Mouse (Mus musculus): ENCODE data around the gene Mrpl53.

The Mrpl53 gene

DNA sequence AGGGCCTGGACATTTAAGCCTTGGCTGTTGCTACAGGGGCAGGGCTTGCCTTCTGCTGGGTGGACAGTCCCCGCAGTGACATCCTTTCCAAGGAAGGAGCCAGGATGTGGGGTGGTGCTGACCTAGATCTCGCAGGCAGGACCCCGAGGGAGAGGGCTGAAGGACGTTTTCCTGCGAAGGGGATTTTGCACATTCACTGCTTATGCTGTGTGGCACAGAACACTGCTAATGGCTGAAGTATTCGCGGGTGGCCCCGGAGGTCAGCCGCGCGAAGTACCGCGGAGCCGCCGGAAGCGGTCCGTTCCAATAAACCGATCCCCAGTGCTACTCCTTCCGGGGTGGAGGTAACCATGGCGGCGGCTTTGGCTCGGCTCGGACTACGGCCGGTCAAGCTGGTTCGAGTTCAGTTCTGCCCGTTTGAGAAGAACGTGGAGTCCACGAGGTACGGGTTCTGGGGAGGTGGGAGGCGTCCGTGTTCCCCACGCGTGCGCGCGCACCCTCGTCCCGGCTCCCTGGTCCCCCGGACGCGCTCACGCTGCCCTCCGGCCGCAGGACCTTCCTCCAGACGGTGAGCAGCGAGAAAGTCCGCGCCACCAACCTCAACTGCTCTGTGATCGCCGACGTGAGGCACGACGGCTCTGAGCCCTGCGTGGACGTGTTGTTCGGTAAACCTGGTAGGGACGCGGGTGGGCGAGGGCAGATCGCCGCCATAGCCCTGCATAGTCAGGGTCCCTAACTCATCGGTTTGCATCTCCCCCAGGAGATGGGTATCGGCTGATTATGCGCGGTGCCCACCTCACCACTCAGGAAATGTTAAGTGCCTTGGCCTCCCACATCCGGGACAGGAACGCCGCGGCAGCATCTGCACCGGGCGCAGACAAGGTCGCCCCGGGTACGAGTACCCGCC, at the start of gene Mrpl53:
Gene Mrpl53, plus strand, starts transcription at position 279 of the 907 bp plus-strand sequence.
- in situ Hi-C loops (cut with MboI, MseI), result no loop called here

GRCm38 (mm10) chr6:83065995-83066394, 42.8 kb upstream of the Mrpl53 start:
- in situ Hi-C loops (cut with MboI, MseI), result no loop called here

DNA sequence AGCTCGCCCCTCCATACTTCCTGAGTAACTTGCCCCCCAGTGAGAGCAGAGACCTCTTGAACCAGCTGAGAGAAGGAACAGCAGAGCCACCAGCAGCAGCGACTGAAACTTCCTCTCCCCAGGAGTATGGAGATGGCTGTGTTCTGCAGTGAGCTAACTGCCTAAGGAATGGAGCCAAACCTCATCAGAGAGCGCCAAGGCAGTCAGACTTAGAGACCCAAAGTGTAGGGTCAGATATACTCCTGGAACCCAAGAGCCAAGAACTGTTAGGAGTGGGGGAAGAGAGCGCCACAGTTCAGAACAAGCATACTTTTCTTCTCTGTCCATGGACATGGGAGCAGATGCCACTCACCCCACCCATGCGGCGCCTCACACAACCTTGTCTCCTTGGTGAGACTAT, 42.4 kb upstream of the Mrpl53 start:
- in situ Hi-C loops (cut with MboI, MseI), result no loop called here

GRCm38 (mm10) chr6:83068221-83068620, 40.6 kb upstream of the Mrpl53 start:
- in situ Hi-C loops (cut with MboI, MseI), result no loop called here

- in situ Hi-C loops (cut with MboI, MseI), result no loop called here
These were observed 39.9 kb upstream of the Mrpl53 start for GRCm38 (mm10) chr6:83068706-83069487.

DNA sequence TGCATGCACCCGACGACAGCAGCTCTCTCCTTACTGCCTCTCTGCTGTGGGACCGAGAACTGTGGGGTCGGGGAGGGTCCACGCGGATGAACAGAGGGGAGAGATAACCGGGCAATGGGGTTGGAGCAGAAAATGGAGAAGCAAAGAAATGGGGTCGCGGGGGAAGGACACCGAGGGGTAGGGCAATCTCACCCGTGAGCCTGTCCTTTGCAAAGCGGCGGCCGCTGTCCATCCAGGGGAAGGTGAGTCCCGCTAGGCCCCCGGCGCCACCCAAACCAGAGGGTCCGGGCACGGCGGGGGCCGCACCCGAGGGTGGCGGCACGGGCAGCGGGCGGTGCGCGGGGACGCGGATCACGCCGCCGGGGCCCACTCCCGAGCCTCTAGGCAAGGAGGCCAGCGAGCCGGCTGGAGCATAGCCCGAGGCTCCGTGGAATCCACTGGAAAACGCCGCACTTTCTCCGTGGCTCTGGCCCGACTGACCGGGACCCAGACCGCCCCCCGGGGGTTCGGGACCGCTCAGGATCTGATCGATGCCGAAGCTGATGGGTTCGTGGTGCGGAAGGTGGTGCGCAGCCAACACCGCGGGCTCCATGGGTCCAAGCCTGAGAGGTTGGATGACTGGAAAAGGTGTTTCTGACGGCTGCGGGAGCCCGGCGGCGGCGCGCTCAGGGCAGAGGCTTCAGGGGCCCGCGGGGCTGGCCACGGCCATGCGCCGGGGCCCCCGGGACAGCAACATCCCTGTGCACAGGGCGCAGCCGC, 39.2 kb upstream of the Mrpl53 start:
- in situ Hi-C loops (cut with MboI, MseI), result loop anchor here in 1 of 2 experiments (5.0 kb wide), 1 partner anchor 48 kb away; the partner anchor contains the start of gene Mogs

GRCm38 (mm10) chr6:83070247-83070310, 38.8 kb upstream of the Mrpl53 start, which contains the start of gene Tlx2:
Gene Tlx2, minus strand, starts transcription at chr6:83070293.
- in situ Hi-C loops (cut with MboI, MseI), result loop anchor here in 1 of 2 experiments (5.0 kb wide), 1 partner anchor 47 kb away; the partner anchor contains the start of gene Mogs

GRCm38 (mm10) chr6:83070311-83071219, 38.3 kb upstream of the Mrpl53 start:
- in situ Hi-C loops (cut with MboI, MseI), result loop anchor here in 1 of 2 experiments (5.0 kb wide), 1 partner anchor 47 kb away; the partner anchor contains the start of gene Mogs

DNA sequence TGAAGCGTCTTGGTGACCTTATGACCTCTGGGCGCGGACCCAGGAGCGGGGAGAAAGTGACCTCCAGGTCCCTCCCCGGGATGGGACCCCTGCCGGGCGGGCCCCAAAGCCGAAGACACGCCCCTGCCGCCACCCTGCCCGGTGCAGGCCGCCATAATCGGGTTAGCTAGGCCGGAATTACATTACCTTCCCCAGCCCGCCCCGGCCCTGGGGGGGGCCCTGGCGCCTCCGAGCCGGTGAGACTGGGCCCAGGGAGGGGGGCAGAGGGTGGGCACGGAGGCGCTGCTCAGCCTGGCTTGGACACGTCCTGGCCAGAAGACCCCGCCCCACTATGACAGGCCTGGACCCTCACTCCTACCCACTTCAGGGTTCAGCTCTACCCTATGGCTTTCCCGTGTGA, 37.6 kb upstream of the Mrpl53 start:
- in situ Hi-C loops (cut with MboI, MseI), result loop anchor here in 1 of 2 experiments (5.0 kb wide), 1 partner anchor 46 kb away; the partner anchor contains the start of gene Mogs

DNA sequence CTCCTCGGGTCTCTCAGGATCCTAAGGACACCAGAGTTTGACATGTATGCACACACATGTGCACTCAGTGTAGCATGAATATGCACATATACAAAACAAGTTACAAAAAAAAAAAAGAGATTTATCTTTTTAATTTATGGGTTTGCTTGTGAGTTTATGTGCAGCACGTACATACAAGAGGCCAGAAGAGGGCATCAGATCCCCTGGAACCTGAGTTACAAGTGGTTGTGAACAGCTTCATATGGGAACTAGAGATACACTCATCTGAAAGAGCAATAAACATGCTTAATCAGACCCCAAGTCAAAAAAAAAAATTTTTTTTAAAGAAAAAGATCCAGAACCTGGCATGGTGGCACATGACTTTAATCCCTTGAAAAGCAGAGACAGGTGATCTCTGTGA, 33.9 kb upstream of the Mrpl53 start:
- in situ Hi-C loops (cut with MboI, MseI), result loop anchor here in 1 of 2 experiments (5.0 kb wide), 1 partner anchor 42 kb away; the partner anchor contains the start of gene Mogs

DNA sequence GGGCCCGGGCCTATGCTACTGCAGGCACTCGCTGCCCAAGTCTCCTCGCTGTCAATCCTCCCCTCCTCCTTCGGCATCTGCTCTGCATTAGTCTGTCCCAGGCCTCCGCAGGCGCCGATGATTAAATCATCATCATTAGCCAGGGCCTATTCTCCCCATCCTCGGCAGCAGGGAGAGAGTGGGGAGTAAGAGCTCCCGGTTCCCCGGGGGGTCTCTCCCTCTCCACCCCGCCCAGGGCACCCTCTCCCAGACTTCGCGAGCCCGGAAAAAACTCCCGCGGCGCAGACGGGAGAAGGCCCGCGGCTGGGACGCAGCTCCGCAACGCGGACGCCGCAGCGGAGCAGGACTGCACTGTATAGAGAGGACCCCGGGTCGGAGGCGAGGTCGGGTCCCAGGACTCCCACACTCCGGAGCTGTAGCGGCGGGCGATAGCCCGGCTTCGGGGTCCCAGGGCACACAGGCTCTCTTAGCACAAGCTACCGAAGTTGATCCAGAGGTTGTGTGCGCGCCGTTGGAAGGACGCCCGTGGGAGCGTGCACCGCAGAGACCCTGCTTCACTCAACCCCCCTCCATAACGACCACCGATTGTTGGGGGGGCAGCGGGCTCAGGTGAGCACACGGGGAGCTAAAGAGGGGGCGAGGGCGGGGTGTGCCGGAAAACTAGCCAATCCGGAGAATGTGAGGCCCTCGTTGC, 31.1 kb upstream of the Mrpl53 start, which contains the start of gene Pcgf1:
Gene Pcgf1, plus strand, starts transcription at position 240 of the 694 bp plus-strand sequence.
- in situ Hi-C loops (cut with MboI, MseI), result no loop called here

DNA sequence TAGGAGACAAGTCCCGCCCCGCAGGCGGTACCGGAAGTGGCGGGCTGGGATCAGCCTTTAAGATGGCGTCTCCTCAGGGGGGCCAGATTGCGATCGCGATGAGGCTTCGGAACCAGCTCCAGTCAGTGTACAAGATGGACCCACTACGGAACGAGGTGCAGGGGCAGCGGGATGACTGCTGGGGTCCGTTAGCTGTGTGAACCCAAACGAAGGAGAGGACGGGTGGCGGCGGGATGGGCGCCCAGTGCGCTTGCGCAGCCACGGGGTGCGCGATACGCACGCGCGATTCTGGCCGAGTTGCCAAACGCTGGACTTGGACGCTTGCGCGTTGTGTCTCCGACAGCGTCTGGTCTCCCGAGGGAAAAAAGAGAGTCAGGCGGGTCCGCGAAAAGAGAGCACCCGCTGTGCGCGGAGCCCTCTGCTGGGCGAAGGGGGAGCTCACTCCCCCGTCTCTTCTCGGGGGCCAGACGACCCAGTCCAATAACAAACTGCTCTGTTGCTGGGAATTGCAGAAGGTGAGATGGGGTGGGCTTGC, 30.4 kb upstream of the Mrpl53 start:
- in situ Hi-C loops (cut with MboI, MseI), result no loop called here

DNA sequence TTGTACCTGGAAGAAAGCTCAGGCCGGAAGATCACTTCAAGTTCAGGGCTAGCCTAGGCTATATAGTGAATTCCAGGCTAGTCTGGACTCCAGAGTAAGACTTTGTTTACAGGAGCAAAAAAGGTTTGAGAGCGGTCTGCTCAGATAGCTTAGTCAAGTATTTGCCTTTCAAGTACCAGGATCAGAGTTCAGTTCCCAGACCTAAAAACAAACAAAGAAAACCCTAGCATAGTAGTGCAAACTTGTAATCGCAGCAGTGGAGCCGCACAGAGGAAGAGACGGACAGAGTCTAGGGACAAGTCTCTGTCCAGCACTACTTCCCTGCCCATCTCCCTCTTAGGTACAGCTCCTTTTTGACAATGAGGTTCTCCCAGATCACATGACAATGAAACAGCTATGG, 28.6 kb upstream of the Mrpl53 start:
- in situ Hi-C loops (cut with MboI, MseI), result loop anchor here in 1 of 2 experiments (5.0 kb wide), 1 partner anchor 78 kb away; no protein-coding TSS in a partner anchor

GRCm38 (mm10) chr6:83083497-83083896, 25.3 kb upstream of the Mrpl53 start:
- in situ Hi-C loops (cut with MboI, MseI), result loop anchor here in 1 of 2 experiments (5.0 kb wide), 1 partner anchor 81 kb away; no protein-coding TSS in a partner anchor

DNA sequence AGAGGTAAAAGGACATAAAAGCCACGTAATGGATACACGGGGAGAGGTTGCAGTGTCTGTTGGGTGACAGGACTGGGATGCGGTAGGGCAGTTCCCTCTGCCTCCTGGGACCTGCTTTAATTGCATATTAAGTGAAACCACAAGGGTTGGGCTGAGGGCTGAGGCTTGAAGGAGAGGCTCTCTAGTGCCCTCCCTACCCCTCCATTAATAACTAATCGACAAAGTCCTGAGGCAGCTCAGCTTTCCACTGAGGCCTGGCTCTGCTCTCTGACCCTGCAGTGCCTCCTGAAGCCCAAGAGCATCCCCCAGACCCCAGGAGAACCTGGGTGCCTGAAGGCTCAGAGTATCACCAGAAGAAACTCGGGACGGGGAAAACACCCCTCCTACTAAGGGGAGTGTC, 24.4 kb upstream of the Mrpl53 start:
- in situ Hi-C loops (cut with MboI, MseI), result loop anchor here in 1 of 2 experiments (5.0 kb wide), 1 partner anchor 82 kb away; no protein-coding TSS in a partner anchor

GRCm38 (mm10) chr6:83086121-83087035, 22.5 kb upstream of the Mrpl53 start, which contains the start of gene Lbx2:
Gene Lbx2, plus strand, starts transcription at chr6:83086367.
- in situ Hi-C loops (cut with MboI, MseI), result no loop called here

GRCm38 (mm10) chr6:83087205-83087925, 21.5 kb upstream of the Mrpl53 start:
- in situ Hi-C loops (cut with MboI, MseI), result no loop called here

- in situ Hi-C loops (cut with MboI, MseI), result no loop called here
These were observed 20.9 kb upstream of the Mrpl53 start for GRCm38 (mm10) chr6:83087926-83088260.
